Mouse (Mus musculus) olfactory bulb, adult 2 months (tissue): ENCODE results near the gene Htr2a. TPM values are rescaled to one million over a fixed set of nuclear protein-coding genes. Genes with fewer than 3 reads are reported as not detected.
A peak's percentile ranks its signal among the peaks of the same experiment; 100 is the strongest.

Experiments
- H3K27ac ChIP-seq: fragments of 200-500 bp; 2 replicates; pipeline ENCODE4 v1.5.1; 2012; ENCODE audit warnings: low read depth, low read length; ENCODE audit not compliant: insufficient read depth
- H3K4me1 ChIP-seq: fragments of 200-500 bp; 2 replicates; pipeline ENCODE4 v1.6.1; 2012; ENCODE audit warnings: low read length; ENCODE audit not compliant: control insufficient read depth, insufficient read depth
- H3K4me3 ChIP-seq: fragments of 200-500 bp; 2 replicates; pipeline ENCODE4 v1.5.1; 2012; ENCODE audit warnings: mild to moderate bottlenecking, low read depth, low read length, moderate library complexity; ENCODE audit not compliant: insufficient read depth
- CTCF ChIP-seq: fragments of 200-500 bp; IDR thresholded peaks from 2 replicates; pipeline ENCODE4 v1.5.1; 2012; ENCODE audit warnings: low read depth, mild to moderate bottlenecking, low read length, moderate library complexity; ENCODE audit not compliant: insufficient read depth
- POLR2A ChIP-seq: fragments of 200-500 bp; IDR thresholded peaks from 2 replicates; pipeline ENCODE4 v1.6.1; 2012; ENCODE audit warnings: mild to moderate bottlenecking, low read depth, low read length, moderate library complexity; ENCODE audit not compliant: insufficient read depth
- WGBS: fragments of 180-500 bp; shearing (Covaris S2); methylation state at CpG from one replicate; pipeline ENCODE4 v1.1.7; 2018; 5-methylcytosine and 5-hydroxymethylcytosine counted together
- polyA plus RNA-seq: library from polyadenylated mRNA; stranded (reverse); fragments of >200 nt; gene quantifications from 2 replicates; pipeline ENCODE4 v1.2.4, GENCODE M21; 2012; ENCODE audit warnings: low replicate concordance; ENCODE audit not compliant: missing spikeins, insufficient read depth, insufficient read length

Htr2a gene
- not detected in 2 replicates for polyA plus RNA-seq

DNA sequence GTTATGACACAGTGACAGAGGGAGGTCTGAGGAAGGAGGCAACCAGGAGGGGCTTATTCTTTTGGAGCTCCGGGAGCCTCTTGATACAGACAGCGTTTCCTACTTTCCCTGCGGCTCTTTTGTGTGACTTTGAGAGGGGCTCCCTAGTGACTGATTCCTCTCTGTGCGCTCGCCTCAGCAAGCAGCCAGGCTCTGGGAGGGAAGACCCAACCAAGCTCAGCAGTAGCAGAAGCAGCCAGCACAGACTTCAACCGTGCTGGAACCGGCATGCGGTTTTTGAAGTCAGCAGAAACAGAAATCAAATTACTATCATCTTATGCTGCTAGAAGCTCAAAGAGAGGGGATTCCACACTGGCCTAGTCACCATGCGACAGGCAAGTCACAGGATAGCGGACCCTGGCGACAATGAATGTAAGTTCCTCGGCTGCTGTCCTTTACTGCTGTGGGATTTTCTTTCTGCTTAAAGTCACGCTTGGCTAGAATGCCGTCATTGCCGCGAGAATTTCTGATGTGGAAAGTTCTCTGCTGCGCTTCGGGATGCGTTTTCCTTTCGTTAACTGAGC, at the start of gene Htr2a:
Htr2a (plus strand) TSS at position 22 of the 563 bp plus-strand sequence.
- peak within 1 kb of the TSS; percentile 44 for H3K4me3 ChIP-seq
- under 1% methylated on average over 20 of the region's 20 CpGs for WGBS
- TF ChIP-seq POLR2A (no peak), CTCF (no peak)
- no peak within 1 kb of the TSS for H3K27ac ChIP-seq
- H3K4me1 ChIP-seq = peaks cover 6% of the 10 kb centered on the region; the same call in 1 of the 2 replicates

DNA sequence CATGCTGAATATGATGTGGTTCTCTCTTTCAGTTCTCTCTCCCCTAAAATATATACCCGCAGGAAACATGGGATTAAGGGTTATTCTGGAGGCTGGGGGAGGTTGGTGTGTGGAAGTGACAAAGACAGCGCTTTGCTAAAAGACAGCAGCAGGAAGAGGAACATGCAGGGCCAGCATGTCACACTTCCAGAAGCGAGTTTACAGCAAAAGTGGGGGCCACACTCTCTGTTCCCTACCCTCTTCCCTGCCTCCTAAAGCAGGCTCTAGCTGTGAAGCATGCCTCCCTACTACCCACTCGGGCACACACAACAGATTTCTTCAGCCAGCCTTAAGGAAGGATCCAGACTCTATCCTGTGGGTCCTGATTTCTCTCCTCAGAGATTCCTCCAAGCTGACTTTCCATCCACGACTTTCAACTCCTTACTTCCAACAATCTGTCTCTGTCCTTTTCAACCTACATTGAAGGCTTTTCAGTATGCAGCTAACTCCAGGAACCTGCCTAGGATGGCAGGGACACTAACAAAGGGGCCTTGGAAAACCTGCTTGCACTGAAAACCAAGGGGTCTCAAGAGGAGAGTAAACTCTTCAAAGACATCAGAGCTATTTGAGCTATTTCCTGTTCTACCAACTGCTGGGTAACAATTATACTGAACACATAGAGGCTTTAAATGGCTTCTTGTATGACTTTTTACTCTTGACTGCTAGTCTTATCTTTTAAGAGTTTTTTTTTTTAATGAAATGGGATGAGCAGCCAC, 39.1 kb upstream of the Htr2a start:
- no peak for TF ChIP-seq POLR2A
- no peak for TF ChIP-seq CTCF
- no peaks in the 10 kb centered on the region for H3K4me1 ChIP-seq
- no peak overlapping the region for H3K4me3 ChIP-seq
- 78% methylated on average over 5 of the region's 5 CpGs for WGBS
- no peak overlapping the region for H3K27ac ChIP-seq

DNA sequence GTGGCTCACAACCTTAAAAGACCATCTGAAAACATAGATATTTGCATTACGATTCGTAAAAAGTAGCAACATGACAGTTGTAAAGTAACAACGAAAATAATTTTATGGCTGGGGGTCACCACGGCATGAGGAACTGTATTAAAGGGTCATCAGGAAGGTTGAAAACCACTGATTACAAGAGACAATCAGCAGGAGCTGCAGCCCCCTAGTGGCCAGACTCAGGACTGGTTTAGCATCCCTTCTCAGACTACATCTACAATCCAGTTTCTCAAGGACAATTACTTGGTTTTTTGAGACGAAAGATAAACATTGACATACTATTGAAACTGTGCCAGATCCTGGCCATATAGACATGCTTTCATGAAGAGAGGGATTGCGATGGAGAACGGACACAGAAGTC, 38.1 kb upstream of the Htr2a start:
- no peak overlapping the region for H3K4me3 ChIP-seq
- TF ChIP-seq CTCF = no peak
- TF ChIP-seq POLR2A = no peak
- no peaks in the 10 kb centered on the region for H3K4me1 ChIP-seq
- WGBS = 46% methylated on average over 7 of the region's 7 CpGs
- no peak overlapping the region for H3K27ac ChIP-seq

DNA sequence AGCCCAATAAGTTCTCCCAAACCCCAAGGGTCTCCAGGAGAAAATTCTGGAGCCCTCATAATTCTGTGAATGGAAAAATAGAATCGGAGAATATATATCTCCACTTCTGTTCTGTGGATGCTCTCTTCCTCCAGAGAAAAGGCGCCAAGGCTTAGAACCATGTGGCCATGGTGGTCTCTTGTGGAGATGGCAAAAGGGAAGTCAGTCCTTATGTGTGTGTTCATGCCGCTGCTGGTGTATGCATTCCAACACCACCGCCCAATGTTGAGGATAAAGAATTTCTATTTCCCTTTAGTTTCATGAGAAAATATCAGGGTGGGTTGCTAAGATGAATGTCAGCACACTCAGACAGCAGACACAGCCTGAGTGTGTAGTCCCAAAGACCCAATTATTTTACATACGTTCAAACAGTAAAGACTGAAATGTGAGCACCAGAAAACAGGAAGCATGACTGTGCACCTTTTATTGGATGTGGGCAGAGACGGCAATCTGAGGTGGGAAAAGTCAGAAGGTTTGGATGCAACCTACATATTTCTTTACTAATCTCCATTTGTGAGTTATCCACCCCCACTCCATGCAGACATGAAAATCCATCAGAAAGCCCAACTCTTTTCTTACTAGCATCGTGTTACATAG, 37.4 kb upstream of the Htr2a start:
- Histone ChIP-seq H3K4me3 (no peak overlapping the region), H3K4me1 (no peaks in the 10 kb centered on the region), H3K27ac (no peak overlapping the region)
- TF ChIP-seq POLR2A = no peak
- no peak for TF ChIP-seq CTCF
- WGBS = 87% methylated on average over 7 of the region's 7 CpGs

DNA sequence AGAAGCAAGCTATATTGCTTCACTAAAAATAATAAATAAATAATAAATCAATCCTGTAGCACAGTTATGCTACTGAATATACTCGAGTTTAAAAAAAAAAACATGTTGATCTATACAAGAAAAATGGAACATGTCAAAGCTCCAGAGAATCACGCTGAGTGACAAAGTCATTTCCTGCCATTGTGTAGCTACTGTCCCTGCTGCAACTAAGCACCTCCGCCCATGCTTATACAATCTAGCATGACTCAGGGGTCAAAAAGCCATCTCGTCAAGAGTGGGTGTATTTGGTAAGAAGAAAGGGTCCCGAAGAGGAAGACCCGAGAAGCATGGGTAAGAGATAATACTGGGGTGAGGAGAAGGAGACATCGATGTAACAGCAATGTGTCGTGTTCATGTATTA, 29.3 kb upstream of the Htr2a start:
- Histone ChIP-seq H3K4me1 (no peaks in the 10 kb centered on the region), H3K27ac (no peak overlapping the region), H3K4me3 (no peak overlapping the region)
- no peak for TF ChIP-seq CTCF
- TF ChIP-seq POLR2A = no peak
- 83% methylated on average over 8 of the region's 8 CpGs for WGBS

DNA sequence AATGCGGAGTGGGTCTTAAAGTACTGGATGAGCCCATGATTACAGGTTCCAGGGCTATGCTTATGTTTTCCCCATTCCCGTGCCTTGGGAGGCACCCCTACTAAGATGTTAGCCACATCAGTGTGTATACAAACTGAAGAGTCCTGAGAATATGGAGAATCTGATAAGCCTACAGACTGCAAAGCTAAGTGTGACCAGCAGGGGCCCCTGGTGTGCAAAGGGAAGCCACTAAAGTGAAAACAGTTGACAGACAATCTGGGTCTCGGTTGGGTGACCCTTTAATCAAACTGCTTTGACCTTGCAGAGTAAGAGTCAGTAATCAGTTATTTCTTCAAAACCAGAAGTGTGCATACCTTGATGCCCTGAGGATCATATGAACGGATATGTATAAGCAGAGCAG, 21.8 kb upstream of the Htr2a start:
- no peaks in the 10 kb centered on the region for H3K4me1 ChIP-seq
- H3K4me3 ChIP-seq = no peak overlapping the region
- H3K27ac ChIP-seq = no peak overlapping the region
- WGBS = 69% methylated on average over 4 of the region's 4 CpGs
- TF ChIP-seq CTCF = no peak
- TF ChIP-seq POLR2A = no peak

DNA sequence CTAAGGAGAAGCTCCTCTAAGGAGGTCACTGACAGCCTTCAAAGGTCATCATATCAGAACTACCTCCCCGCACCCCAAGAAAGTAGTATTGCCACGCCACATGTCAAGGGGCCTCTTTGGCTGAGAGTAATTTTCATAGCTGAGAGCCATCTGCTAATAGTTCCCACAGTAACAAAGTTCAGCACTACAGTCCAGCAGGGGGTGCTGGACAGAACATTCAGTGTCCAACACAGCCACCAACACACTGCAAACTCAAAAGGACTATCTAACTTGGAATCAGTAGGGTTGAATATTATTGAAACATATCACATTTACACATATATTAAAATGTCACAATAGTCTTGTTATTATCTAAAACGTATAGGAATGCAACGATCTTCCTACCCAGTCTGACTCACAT, 2.6 kb upstream of the Htr2a start:
- Histone ChIP-seq H3K4me3 (no peak overlapping the region), H3K27ac (no peak overlapping the region), H3K4me1 (0 out of 2 replicates have a peak, but pooled peaks cover 4% of the 10 kb centered on the region)
- WGBS = 91% methylated on average over 4 of the region's 4 CpGs
- no peak for TF ChIP-seq POLR2A
- TF ChIP-seq CTCF = no peak

DNA sequence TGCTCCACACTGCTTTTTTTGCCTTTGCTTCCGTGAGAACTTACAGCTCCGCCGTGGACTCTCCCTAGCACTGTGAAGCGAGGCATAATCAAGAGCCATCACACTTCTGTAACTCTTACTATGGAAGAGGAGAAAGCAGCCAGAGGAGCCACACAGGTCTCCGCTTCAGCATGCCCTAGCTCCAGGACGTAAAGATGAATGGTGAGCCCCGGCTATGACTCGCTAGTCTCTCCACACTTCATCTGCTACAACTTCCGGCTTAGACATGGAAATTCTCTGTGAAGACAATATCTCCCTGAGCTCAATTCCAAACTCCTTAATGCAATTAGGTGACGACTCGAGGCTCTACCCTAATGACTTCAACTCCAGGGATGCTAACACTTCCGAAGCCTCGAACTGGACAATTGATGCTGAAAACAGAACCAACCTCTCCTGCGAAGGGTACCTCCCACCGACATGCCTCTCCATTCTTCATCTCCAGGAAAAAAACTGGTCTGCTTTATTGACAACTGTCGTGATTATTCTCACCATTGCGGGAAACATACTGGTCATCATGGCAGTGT, 1.1 kb downstream of the Htr2a start:
- peak overlapping the region; percentile 44 for H3K4me3 ChIP-seq
- H3K27ac ChIP-seq = peak overlapping the region; percentile 12; the same call in 1 of the 2 replicates
- 4% methylated on average over 17 of the region's 17 CpGs for WGBS
- TF ChIP-seq CTCF (no peak), POLR2A (no peak)
- peaks cover 9% of the 10 kb centered on the region; the same call in 1 of the 2 replicates for H3K4me1 ChIP-seq

DNA sequence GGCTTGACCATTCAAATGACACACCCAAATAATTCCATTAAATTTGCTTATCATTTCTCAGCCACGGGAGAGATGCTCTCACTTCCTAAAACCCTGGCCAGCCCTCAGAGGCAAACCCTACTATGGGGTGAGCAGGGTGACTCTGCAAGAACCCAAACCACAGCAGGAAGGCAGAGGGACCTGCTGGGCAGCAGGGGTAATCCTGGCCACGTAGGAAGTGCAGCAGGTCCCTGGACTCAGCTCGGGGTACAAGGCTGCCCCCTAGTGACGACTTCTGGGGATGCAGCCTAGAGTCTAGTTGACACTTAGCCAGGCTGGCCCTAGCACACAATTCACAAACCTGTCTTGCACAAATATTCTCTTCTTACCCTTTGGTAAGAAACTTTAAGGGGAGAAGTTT, 2.7 kb downstream of the Htr2a start:
- Histone ChIP-seq H3K27ac (peak overlapping the region; percentile 3; the same call in 1 of the 2 replicates), H3K4me3 (peak overlapping the region; percentile 42), H3K4me1 (peaks cover 9% of the 10 kb centered on the region; the same call in 1 of the 2 replicates)
- TF ChIP-seq CTCF (peak; percentile 81), POLR2A (no peak)
- under 1% methylated on average over 4 of the region's 4 CpGs for WGBS
